In genomic region chr11:32236712-32237410, GRCm38 (mm10) we compare ENCODE assay signal across 8 mouse cellular contexts. TPM values are rescaled to one million over a fixed set of nuclear protein-coding genes. Genes with fewer than 3 reads are reported as not detected.
DNase-seq lines count a peak whose midpoint lies in the region; ATAC-seq lines count a peak whose summit lies in the region.

No protein-coding gene starts in this region.

- 61% methylated on average over 9 of the region's 9 CpGs for WGBS in midbrain, embryonic 13.5 days

- no peak overlapping the region for H3K9ac ChIP-seq in midbrain, embryonic 13.5 days (replicated peaks)

- DNase-seq in heart, adult 11 months: peak; percentile 94
- DNase-seq in heart, adult 8-10 months (ENCODE audit: low spot score): no peak
- peak; percentile 85 for DNase-seq in 3T3-L1 (ENCODE audit: low read depth, low spot score)
- peak; percentile 56 to 75 for DNase-seq in adrenal gland, postnatal 36 days
- DNase-seq in kidney, postnatal 36 days: peak; percentile 60 to 87
- no peak for DNase-seq in frontal cortex, postnatal 14 days (ENCODE audit: low spot score in 2 of 2)

- H3K4me3 ChIP-seq in erythroblast, embryonic 14.5 days (replicated peaks): peak overlapping the region; percentile 28
- no peak overlapping the region for H3K4me3 ChIP-seq in midbrain, embryonic 13.5 days (replicated peaks)

- no peak for ATAC-seq in midbrain, embryonic 13.5 days

- H3K27me3 ChIP-seq in erythroblast, embryonic 14.5 days (ENCODE audit: control insufficient read depth): no peaks in the 10 kb centered on the region
- H3K27me3 ChIP-seq in midbrain, embryonic 13.5 days: no peaks in the 10 kb centered on the region

- H3K36me3 ChIP-seq in erythroblast, embryonic 14.5 days (ENCODE audit: control insufficient read depth): peaks cover 100% of the 10 kb centered on the region
- peaks cover 59% of the 10 kb centered on the region for H3K36me3 ChIP-seq in midbrain, embryonic 13.5 days

- peaks cover 72% of the 10 kb centered on the region for H3K4me1 ChIP-seq in erythroblast, embryonic 14.5 days (ENCODE audit: control insufficient read depth)
- peaks cover 23% of the 10 kb centered on the region for H3K4me1 ChIP-seq in midbrain, embryonic 13.5 days (replicated peaks)

- H3K9me3 ChIP-seq in erythroblast, embryonic 14.5 days (ENCODE audit: control insufficient read depth, low read length): no peaks in the 10 kb centered on the region
- H3K9me3 ChIP-seq in midbrain, embryonic 13.5 days: no peaks in the 10 kb centered on the region

- no peak overlapping the region for H3K4me2 ChIP-seq in midbrain, embryonic 13.5 days (replicated peaks)

- peak overlapping the region; percentile 72; the same call in 1 of the 2 replicates for H3K27ac ChIP-seq in midbrain, embryonic 13.5 days

RNA-seq across cellular contexts. Expression of gene Mpg, which starts 10.6 kb away (rescaled TPM):
- total RNA-seq in heart, adult 8-10 months (2022): 1 to 10 TPM; 5.5 to 7.7 (median 6.2) TPM
- 10 to 100 TPM; 22.1 to 22.7 TPM for total RNA-seq in adrenal gland, postnatal 36 days (2021)
- 4.8 and 5.0 TPM in 2 replicates for polyA plus RNA-seq in erythroblast, embryonic 14.5 days (2012)
- polyA plus RNA-seq in midbrain, embryonic 13.5 days (2015; fragmentation: Nextera tagmentation; extraction: Ambion mirVana): 34.1 and 35.2 TPM in 2 replicates

RNA-seq across cellular contexts. Expression of gene Rhbdf1, which starts 14.8 kb away (rescaled TPM):
- 10 to 100 TPM; 20.4 to 26.8 (median 23.0) TPM for total RNA-seq in heart, adult 8-10 months (2022)
- 10 to 100 TPM; 24.7 to 36.8 TPM for total RNA-seq in adrenal gland, postnatal 36 days (2021)
- 0.44 and 0.77 TPM in 2 replicates for polyA plus RNA-seq in erythroblast, embryonic 14.5 days (2012)
- 13.6 and 14.8 TPM in 2 replicates for polyA plus RNA-seq in midbrain, embryonic 13.5 days (2015; fragmentation: Nextera tagmentation; extraction: Ambion mirVana)

RNA-seq across cellular contexts. Expression of gene Nprl3, which starts 30.6 kb away (rescaled TPM):
- total RNA-seq in heart, adult 8-10 months (2022): 10 to 100 TPM; 27.3 to 29.9 (median 28.3) TPM
- 10 to 100 TPM; 62.9 to 65.2 TPM for total RNA-seq in adrenal gland, postnatal 36 days (2021)
- polyA plus RNA-seq in erythroblast, embryonic 14.5 days (2012): 4.8 and 5.8 TPM in 2 replicates
- polyA plus RNA-seq in midbrain, embryonic 13.5 days (2015; fragmentation: Nextera tagmentation; extraction: Ambion mirVana): 46.5 and 47.2 TPM in 2 replicates

RNA-seq across cellular contexts. Expression of gene Snrnp25, which starts 31.6 kb away (rescaled TPM):
- total RNA-seq in heart, adult 8-10 months (2022): 10 to 100 TPM in 3 of 4 experiments, 1 to 10 TPM in 1; 9.7 to 14.0 (median 11.8) TPM
- total RNA-seq in adrenal gland, postnatal 36 days (2021): 10 to 100 TPM; 14.8 to 19.4 TPM
- polyA plus RNA-seq in erythroblast, embryonic 14.5 days (2012): 25.7 and 48.2 TPM in 2 replicates
- 46.5 and 46.6 TPM in 2 replicates for polyA plus RNA-seq in midbrain, embryonic 13.5 days (2015; fragmentation: Nextera tagmentation; extraction: Ambion mirVana)

RNA-seq across cellular contexts. Expression of gene Il9r, which starts 36.8 kb away (rescaled TPM):
- total RNA-seq in heart, adult 8-10 months (2022): under 1 TPM in 3 of 4 experiments, not detected in 1; 0.05 to 0.40 (median 0.09) TPM
- total RNA-seq in adrenal gland, postnatal 36 days (2021): under 1 TPM; 0.26 to 0.96 TPM
- not detected in 2 replicates for polyA plus RNA-seq in erythroblast, embryonic 14.5 days (2012)
- polyA plus RNA-seq in midbrain, embryonic 13.5 days (2015; fragmentation: Nextera tagmentation; extraction: Ambion mirVana): not detected in 2 replicates

Comparison
In these comparisons a context has a peak if more than half of its experiments do, and no peak if none do; other contexts are left out.
1. DNase-seq: peak in heart, adult 11 months (single experiment), 3T3-L1 (single experiment), adrenal gland, postnatal 36 days (2 of 2) and kidney, postnatal 36 days (2 of 2); none in heart, adult 8-10 months (single experiment) and frontal cortex, postnatal 14 days (0 of 2).